Mouse (Mus musculus) CD4-positive, CD25-positive, alpha-beta regulatory T cell, adult 4 months (primary cell): ENCODE data around the gene Steap4. TPM values are rescaled to one million over a fixed set of nuclear protein-coding genes. Genes with fewer than 3 reads are reported as not detected.
"Not testable (repeated sequence)": the region's sequence is repeated elsewhere in the genome, so short reads cannot be mapped to it uniquely, and the experiment has no call there.

Experiments used
- ATAC-seq: one replicate; pipeline ENCODE4 v1.8.0; 2017
- polyA plus RNA-seq, 2 experiments: library from polyadenylated mRNA; unstranded; fragments of 100-300 nt; shearing (Covaris generic); gene quantifications; one replicate each; pipeline ENCODE4 v1.2.1; 2017

The Steap4 gene
- polyA plus RNA-seq, 2 experiments from 2014 or later = not detected

GRCm38 (mm10) chr5:7991631-7992030 lies 31.4 kb downstream of the Steap4 start:
- ATAC-seq = not testable (repeated sequence)

- ATAC-seq = no peak
These were observed 33.5 kb downstream of the Steap4 start for GRCm38 (mm10) chr5:7993766-7994165.

- no peak for ATAC-seq
These were observed 35.1 kb downstream of the Steap4 start for GRCm38 (mm10) chr5:7995288-7995897.

- ATAC-seq = peak; percentile 56
These were observed 36.3 kb downstream of the Steap4 start for GRCm38 (mm10) chr5:7996401-7997044.

GRCm38 (mm10) chr5:7997086-7997485 lies 36.8 kb downstream of the Steap4 start:
- ATAC-seq = no peak

GRCm38 (mm10) chr5:8000466-8000865 lies 40.2 kb downstream of the Steap4 start:
- no peak for ATAC-seq

- no peak for ATAC-seq
These were observed 42.6 kb downstream of the Steap4 start for GRCm38 (mm10) chr5:8002827-8003226.

- no peak for ATAC-seq
These were observed 53.0 kb downstream of the Steap4 start for GRCm38 (mm10) chr5:8013276-8013675.

Other genes with a start within 250 kb of the Steap4 start
- 100 to 1,000 TPM; 607 to 653 TPM for gene Sri, start 85.6 kb downstream of the Steap4 start, polyA plus RNA-seq